Mouse (Mus musculus) CH12.LX (cell line): ENCODE measurements around the gene Nt5c1a.
"Not testable (repeated sequence)": the region's sequence is repeated elsewhere in the genome, so short reads cannot be mapped to it uniquely, and the experiment has no call there.

Source experiments
- CTCF ChIP-seq, 2 experiments: IDR thresholded peaks in 1 of 2; conservative IDR thresholded peaks in 1 of 2; 2 replicates each; pipeline ENCODE4 v1.5.1; 2011 to 2012; ENCODE audit warnings: low read depth in 2 of 2, low read length in 2 of 2, improper control_type of control experiment in 1 of 2, inconsistent platforms in 1 of 2, mild to moderate bottlenecking in 1 of 2, moderate library complexity in 1 of 2
- HCFC1 ChIP-seq: IDR thresholded peaks from 2 replicates; pipeline ENCODE4 v1.6.1; 2012; ENCODE audit warnings: low read depth, mild to moderate bottlenecking, inconsistent platforms, low read length, improper control_type of control experiment
- POLR2A ChIP-seq: IDR thresholded peaks from 2 replicates; pipeline ENCODE4 v1.6.1; 2011; ENCODE audit warnings: low read depth, mild to moderate bottlenecking, improper control_type of control experiment, low read length
- POLR2AphosphoS2 ChIP-seq: IDR thresholded peaks from 2 replicates; pipeline ENCODE4 v1.6.1; 2011; ENCODE audit warnings: low read depth, low read length, improper control_type of control experiment
- ZC3H11A ChIP-seq: IDR thresholded peaks from 2 replicates; pipeline ENCODE4 v1.6.1; 2012; ENCODE audit warnings: low read depth, mild to moderate bottlenecking, inconsistent platforms, low read length, improper control_type of control experiment
- ZKSCAN1 ChIP-seq: IDR thresholded peaks from 2 replicates; pipeline ENCODE4 v1.6.1; 2012; ENCODE audit warnings: low read depth, inconsistent platforms, low read length, improper control_type of control experiment, borderline replicate concordance

- TF ChIP-seq CTCF (conservative IDR thresholded peaks at IDR 0.05 in 1 of 2, IDR thresholded peaks at IDR 0.05 in 1 of 2; ENCODE audit: low read depth in 2 of 2, low read length in 2 of 2); POLR2AphosphoS2; ZKSCAN1; POLR2A; HCFC1; ZC3H11A: not testable (repeated sequence)
These were observed 40.1 kb upstream of the Nt5c1a start for GRCm38 (mm10) chr4:123161251-123161650.
